Mouse (Mus musculus): ENCODE measurements around the gene Ucp1.

The Ucp1 gene

DNA sequence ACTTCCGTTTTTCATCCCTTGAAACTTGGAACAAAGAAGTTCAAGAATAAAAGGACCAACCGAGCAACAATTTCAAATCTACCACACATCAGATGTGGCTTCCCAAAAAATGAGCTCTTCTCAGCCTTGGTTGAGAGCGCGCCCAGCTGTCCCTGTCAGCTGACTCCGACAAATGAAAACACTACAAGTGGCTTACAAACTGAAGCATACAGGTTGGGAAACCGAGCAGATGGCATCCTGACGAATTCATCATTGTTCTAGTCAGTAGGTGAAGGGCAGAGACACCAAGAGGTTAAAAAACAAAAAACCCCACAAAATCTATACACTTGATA, 41.4 kb downstream of the Ucp1 start:
- in situ Hi-C loops (cut with MboI, MseI) = loop anchor here in 1 of 2 experiments (25.0 kb wide), 1 partner anchor 1769 kb away; no protein-coding TSS in a partner anchor

DNA sequence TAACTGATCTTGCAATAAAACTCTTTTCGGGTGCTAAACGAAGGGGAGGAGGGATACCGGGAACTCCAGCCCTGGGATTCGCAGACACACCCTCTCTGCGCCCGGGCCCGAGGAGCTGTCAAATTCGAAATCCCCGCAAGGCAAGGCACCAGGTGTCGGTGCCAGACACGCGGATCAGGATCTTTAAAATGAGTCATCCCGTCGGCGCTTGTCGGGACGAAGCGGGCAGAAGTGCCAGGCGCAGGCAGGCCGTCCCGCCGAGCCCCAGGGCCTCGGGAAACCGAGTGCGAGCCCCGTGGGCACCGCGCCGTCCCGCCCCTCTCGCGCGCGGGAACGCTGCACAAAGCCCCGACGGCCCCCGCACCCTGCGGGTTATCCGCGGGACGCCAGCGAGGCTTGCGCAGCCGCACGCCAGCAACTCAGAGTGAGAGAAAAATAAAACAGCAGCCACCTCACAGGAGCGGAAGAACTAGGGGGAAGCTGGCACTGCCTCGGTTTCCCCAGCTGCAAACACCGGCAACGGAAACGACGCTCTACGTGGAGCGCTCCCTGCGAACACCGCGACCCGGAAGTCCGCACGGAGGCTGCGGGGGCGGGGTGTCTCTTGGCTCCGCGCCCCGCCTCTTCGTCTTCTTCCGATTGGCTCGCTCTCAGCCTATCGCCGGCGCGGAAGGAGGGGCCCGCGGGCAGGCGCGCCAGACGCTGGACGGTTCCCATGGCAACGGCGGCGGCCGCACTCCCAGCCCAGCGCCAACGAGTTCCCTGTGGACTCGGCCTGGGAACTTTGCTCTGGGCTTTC, 41.9 kb downstream of the Ucp1 start, which contains the start of gene Elmod2:
Gene Elmod2 (minus strand): TSS at position 588 of the 799 bp plus-strand sequence.
- in situ Hi-C loops (cut with MboI, MseI) = loop anchor here in 1 of 2 experiments (25.0 kb wide), 1 partner anchor 1770 kb away; no protein-coding TSS in a partner anchor

DNA sequence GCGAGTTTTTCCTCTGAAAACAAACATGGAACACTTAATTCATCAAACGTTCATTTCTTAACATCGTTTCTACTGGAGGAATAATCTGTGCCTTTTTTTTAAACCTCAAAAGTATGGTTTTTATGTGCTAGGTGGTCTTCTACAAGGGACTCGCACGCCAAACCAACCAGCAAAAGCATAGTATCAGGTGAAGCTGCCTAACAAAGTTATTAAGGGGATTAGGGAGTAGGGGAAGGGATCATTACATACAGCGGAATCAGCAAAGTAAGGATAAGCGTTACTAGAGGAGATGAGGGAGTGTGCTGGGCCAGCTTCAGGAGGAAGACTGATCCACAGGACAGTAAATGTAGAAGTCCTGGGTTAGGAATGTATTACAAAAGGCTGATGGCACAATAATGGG, 42.7 kb downstream of the Ucp1 start:
- in situ Hi-C loops (cut with MboI, MseI) = loop anchor here in 1 of 2 experiments (25.0 kb wide), 1 partner anchor 1771 kb away; no protein-coding TSS in a partner anchor

DNA sequence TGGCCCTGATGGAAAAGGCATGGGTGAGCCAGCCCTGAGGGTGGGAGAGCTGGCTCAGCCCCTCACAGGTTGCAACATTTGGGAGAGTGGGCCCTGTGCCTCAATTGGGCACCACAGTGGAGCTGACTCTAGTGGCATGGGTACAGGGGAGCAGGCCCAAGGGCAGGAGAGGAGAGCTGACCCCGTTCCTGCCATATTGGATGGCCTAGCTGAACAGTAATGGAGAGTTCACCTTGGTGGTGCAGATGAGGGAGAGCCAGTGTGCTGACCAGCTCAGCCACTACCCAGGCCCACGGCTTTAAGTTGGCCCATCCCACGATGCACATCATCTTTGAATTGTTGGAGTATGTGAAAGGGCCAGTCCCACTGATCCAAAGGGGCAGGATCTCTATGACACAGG, 51.9 kb downstream of the Ucp1 start:
- in situ Hi-C loops (cut with MboI, MseI) = loop anchor here in 1 of 2 experiments (25.0 kb wide), 1 partner anchor 1780 kb away; no protein-coding TSS in a partner anchor

DNA sequence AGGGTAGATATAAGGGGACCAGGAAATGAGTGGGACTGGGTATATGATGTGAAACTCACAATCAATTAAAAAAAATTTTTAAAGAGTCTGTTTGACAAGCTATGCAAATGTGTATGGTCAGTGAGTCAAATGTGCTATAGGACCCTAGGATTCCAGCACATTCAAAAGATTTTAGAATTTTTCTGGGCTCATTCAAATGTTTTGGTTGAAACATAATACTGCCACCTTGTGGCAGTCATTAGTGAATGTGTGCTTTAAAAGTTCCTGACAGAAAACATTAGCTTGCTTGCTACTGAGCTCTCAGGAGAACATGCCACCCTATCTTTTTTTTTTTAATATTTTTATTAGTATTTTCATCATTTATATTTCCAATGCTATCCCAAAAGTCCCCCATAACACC, 52.5 kb downstream of the Ucp1 start:
- in situ Hi-C loops (cut with MboI, MseI) = loop anchor here in 1 of 2 experiments (25.0 kb wide), 1 partner anchor 1780 kb away; no protein-coding TSS in a partner anchor

Measured in T-helper 17 cell (primary cell).